Mouse (Mus musculus): ENCODE results near the gene Adam1a.
"Not testable (repeated sequence)": the region's sequence is repeated elsewhere in the genome, so short reads cannot be mapped to it uniquely, and the experiment has no call there.

Adam1a gene

GRCm38 (mm10) chr5:121503231-121503630 lies 42.1 kb downstream of the Adam1a start, which contains the start of gene Adam1b:
TSS of gene Adam1b (minus strand) at chr5:121503435.
- no peak for DNase-seq (ENCODE audit: low read depth in 2 of 2, low spot score in 2 of 2)

- DNase-seq (ENCODE audit: low read depth in 2 of 2, low spot score in 2 of 2), result not testable (repeated sequence)
Observed at GRCm38 (mm10) chr5:121501424-121501996, 43.8 kb downstream of the Adam1a start.

GRCm38 (mm10) chr5:121500719-121501118 lies 44.6 kb downstream of the Adam1a start:
- no peak for DNase-seq (ENCODE audit: low read depth in 2 of 2, low spot score in 2 of 2)

- DNase-seq (ENCODE audit: low read depth in 2 of 2, low spot score in 2 of 2), result no peak
Observed at GRCm38 (mm10) chr5:121493305-121493704, 52.0 kb downstream of the Adam1a start.

GRCm38 (mm10) chr5:121484801-121485200 lies 60.5 kb downstream of the Adam1a start:
- DNase-seq (ENCODE audit: low read depth in 2 of 2, low spot score in 2 of 2), result no peak

GRCm38 (mm10) chr5:121477680-121478079 lies 67.6 kb downstream of the Adam1a start:
- DNase-seq (ENCODE audit: low read depth in 2 of 2, low spot score in 2 of 2), result peak; percentile 14 to 49

GRCm38 (mm10) chr5:121476040-121476439 lies 69.2 kb downstream of the Adam1a start:
- no peak for DNase-seq (ENCODE audit: low read depth in 2 of 2, low spot score in 2 of 2)

GRCm38 (mm10) chr5:121474610-121475009 lies 70.7 kb downstream of the Adam1a start:
- no peak for DNase-seq (ENCODE audit: low read depth in 2 of 2, low spot score in 2 of 2)

- DNase-seq (ENCODE audit: low read depth in 2 of 2, low spot score in 2 of 2), result no peak
Observed at GRCm38 (mm10) chr5:121472411-121472810, 72.9 kb downstream of the Adam1a start.

GRCm38 (mm10) chr5:121469566-121469965 lies 75.7 kb downstream of the Adam1a start:
- no peak for DNase-seq (ENCODE audit: low read depth in 2 of 2, low spot score in 2 of 2)

Data from CD8-positive naive resting alpha-beta T cell, adult 2 months (primary cell).